26 mouse cellular contexts compared by ENCODE assay signal in genomic region chr2:160117148-160117547, GRCm38 (mm10).
DNase-seq lines count a peak whose midpoint lies in the region; ATAC-seq and TF ChIP-seq lines count a peak whose summit lies in the region.
"Had no signal": no experiment of that assay in that cellular context is flagged by ENCODE, and none has a peak within 500 bp of the region (broad histone marks: within the 10 kb centered on the region; RNA-seq: fewer than 3 reads in every experiment).

No protein-coding gene starts in this region.

- ATAC-seq in lung, embryonic 14.5 days (ENCODE audit: insufficient read depth) = no peak
- peak; percentile 28; the same call in 1 of the 2 replicates for ATAC-seq in lung, postnatal 0 days
- ATAC-seq: activated CD4-positive, CD25-positive, alpha-beta regulatory T cell, adult 4 months; CD4-positive, CD25-positive, alpha-beta regulatory T cell, adult 4 months; forebrain, embryonic 14.5 days; forebrain, embryonic 16.5 days; Patski had no signal

- TF ChIP-seq EP300 in lung, postnatal 0 days (IDR thresholded peaks at IDR 0.05) = peak; percentile 76

- no peak overlapping the region for H3K9ac ChIP-seq in lung, embryonic 14.5 days
- H3K9ac ChIP-seq in lung, postnatal 0 days (replicated peaks; ENCODE audit: low read depth) = no peak overlapping the region
- H3K9ac ChIP-seq: embryonic facial prominence, embryonic 13.5 days; embryonic facial prominence, embryonic 15.5 days; forebrain, embryonic 12.5 days had no signal

- no peak overlapping the region for H3K4me3 ChIP-seq in lung, embryonic 14.5 days (ENCODE audit: low read depth, low read length)
- no peak overlapping the region for H3K4me3 ChIP-seq in lung, postnatal 0 days (ENCODE audit: low read depth, low read length)
- H3K4me3 ChIP-seq: embryonic facial prominence, embryonic 13.5 days; embryonic facial prominence, embryonic 15.5 days; erythroblast, embryonic 14.5 days; forebrain, embryonic 10.5 days; forebrain, embryonic 12.5 days had no signal

- H3K4me1 ChIP-seq in lung, embryonic 14.5 days (ENCODE audit: insufficient read depth) = no peaks in the 10 kb centered on the region
- H3K4me1 ChIP-seq in lung, postnatal 0 days (ENCODE audit: insufficient read depth, low read depth, low read length) = no peaks in the 10 kb centered on the region
- H3K4me1 ChIP-seq: embryonic facial prominence, embryonic 13.5 days; embryonic facial prominence, embryonic 15.5 days; forebrain, embryonic 10.5 days; forebrain, embryonic 12.5 days had no signal

- H3K27me3 ChIP-seq in lung, embryonic 14.5 days (ENCODE audit: insufficient read depth, low read length) = no peaks in the 10 kb centered on the region
- no peaks in the 10 kb centered on the region for H3K27me3 ChIP-seq in lung, postnatal 0 days (replicated peaks; ENCODE audit: insufficient read depth, low read length)
- H3K27me3 ChIP-seq: embryonic facial prominence, embryonic 13.5 days; embryonic facial prominence, embryonic 15.5 days; forebrain, embryonic 12.5 days had no signal

- no peaks in the 10 kb centered on the region for H3K9me3 ChIP-seq in lung, embryonic 14.5 days (ENCODE audit: low read depth, low read length)
- no peaks in the 10 kb centered on the region for H3K9me3 ChIP-seq in lung, postnatal 0 days (ENCODE audit: low read length)
- H3K9me3 ChIP-seq: embryonic facial prominence, embryonic 13.5 days; embryonic facial prominence, embryonic 15.5 days; forebrain, embryonic 10.5 days; forebrain, embryonic 12.5 days had no signal

- TF ChIP-seq CTCF in lung, embryonic 14.5 days (IDR thresholded peaks at IDR 0.05; ENCODE audit: low read depth) = no peak
- TF ChIP-seq CTCF in lung, postnatal 0 days (IDR thresholded peaks at IDR 0.05) = no peak

- DNase-seq in lung, embryonic 14.5 days = peak; percentile 22
- no peak for DNase-seq in lung, postnatal 4 days
- peak; percentile 55 for DNase-seq in lung, postnatal 0 days (ENCODE audit: low spot score)
- no peak for DNase-seq in lung, postnatal 10 days
- DNase-seq in lung, postnatal 36 days = peak; percentile 15
- DNase-seq: adrenal gland, adult 8-10 months; adrenal gland, postnatal 14 days; adrenal gland, postnatal 36 days; B cell, adult 2 months; cerebellum, adult 11-12 months; cerebellum, adult 8-10 months; cerebellum, adult 9-11 months; cerebellum, postnatal 14 days; cerebellum, postnatal 36 days; embryo, embryonic 11 days had no signal

- H3K4me2 ChIP-seq in lung, embryonic 14.5 days = no peak overlapping the region
- no peak overlapping the region for H3K4me2 ChIP-seq in lung, postnatal 0 days (replicated peaks; ENCODE audit: low read depth, low read length)
- H3K4me2 ChIP-seq: embryonic facial prominence, embryonic 13.5 days; embryonic facial prominence, embryonic 15.5 days; forebrain, embryonic 12.5 days had no signal

- no peaks in the 10 kb centered on the region for H3K36me3 ChIP-seq in lung, embryonic 14.5 days (ENCODE audit: insufficient read depth)
- H3K36me3 ChIP-seq in lung, postnatal 0 days (ENCODE audit: insufficient read depth, low read length) = no peaks in the 10 kb centered on the region
- H3K36me3 ChIP-seq: embryonic facial prominence, embryonic 13.5 days; embryonic facial prominence, embryonic 15.5 days; forebrain, embryonic 10.5 days; forebrain, embryonic 12.5 days; G1E had no signal

- H3K27ac ChIP-seq in lung, embryonic 14.5 days (ENCODE audit: low read depth) = no peak overlapping the region
- H3K27ac ChIP-seq in lung, postnatal 0 days (ENCODE audit: low read length) = no peak overlapping the region
- H3K27ac ChIP-seq: embryonic facial prominence, embryonic 13.5 days; embryonic facial prominence, embryonic 15.5 days; forebrain, embryonic 10.5 days; forebrain, embryonic 12.5 days had no signal

Comparison
In these comparisons a context has a peak if more than half of its experiments do, and no peak if none do; other contexts are left out.
1. DNase-seq: peak in lung, embryonic 14.5 days (single experiment), lung, postnatal 0 days (single experiment) and lung, postnatal 36 days (single experiment); none in lung, postnatal 4 days (0 of 2) and lung, postnatal 10 days (single experiment).